In the genomic region with DNA sequence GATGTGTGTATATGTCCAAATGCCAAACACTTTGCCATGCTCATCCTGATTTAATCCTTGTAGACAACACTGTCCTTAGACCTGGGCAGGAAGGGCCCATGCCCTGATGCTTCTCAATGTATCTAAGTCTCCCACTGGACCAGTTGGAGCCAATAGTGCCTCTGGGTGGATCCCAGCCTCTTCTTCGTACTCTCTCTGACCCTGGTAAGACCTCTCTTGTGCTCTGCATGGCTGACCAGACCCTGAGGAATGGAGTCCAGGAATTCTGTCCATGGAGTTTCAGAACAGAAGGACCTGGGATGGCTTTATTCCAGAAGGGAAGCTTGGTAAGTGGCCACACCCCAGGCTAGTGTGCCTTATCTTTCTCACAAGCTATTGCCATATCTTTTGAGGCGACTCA, we compare ENCODE assay signal across 19 mouse cellular contexts.
DNase-seq lines count a peak whose midpoint lies in the region; ATAC-seq and TF ChIP-seq lines count a peak whose summit lies in the region.
"Had no signal": no experiment of that assay in that cellular context is flagged by ENCODE, and none has a peak within 500 bp of the region (broad histone marks: within the 10 kb centered on the region; RNA-seq: fewer than 3 reads in every experiment).

No protein-coding gene starts in this region.

- TF ChIP-seq EP300 in heart, adult 2 months (IDR thresholded peaks at IDR 0.05; ENCODE audit: insufficient read depth, low read depth, low read length), result no peak

- TF ChIP-seq POLR2A in heart, adult 2 months (IDR thresholded peaks at IDR 0.05; ENCODE audit: insufficient read depth, low read depth, low read length), result no peak
- TF ChIP-seq POLR2A in thymus, adult 2 months (IDR thresholded peaks at IDR 0.05; ENCODE audit: control insufficient read depth, extremely low read depth, insufficient read depth, low read length, poor library complexity), result no peak

- no peak overlapping the region for H3K4me2 ChIP-seq in lung, embryonic 15.5 days
- H3K4me2 ChIP-seq: forebrain, embryonic 13.5 days; hindbrain, embryonic 13.5 days; limb, embryonic 15.5 days; liver, embryonic 13.5 days; midbrain, embryonic 13.5 days; neural tube, embryonic 13.5 days had no signal

- ATAC-seq in lung, embryonic 15.5 days (ENCODE audit: borderline replicate concordance, extremely low read depth, low FRiP score, low TSS enrichment), result no peak
- ATAC-seq: intestine, embryonic 16.5 days; midbrain, embryonic 13.5 days had no signal

- peaks cover 8% of the 10 kb centered on the region for H3K79me2 ChIP-seq in heart, adult 2 months (replicated peaks; ENCODE audit: control insufficient read depth, insufficient read depth, low read length)

- peaks cover 23% of the 10 kb centered on the region for H3K36me3 ChIP-seq in heart, adult 2 months (ENCODE audit: control insufficient read depth, insufficient read depth, low read length)
- no peaks in the 10 kb centered on the region for H3K36me3 ChIP-seq in heart, embryonic 10.5 days
- H3K36me3 ChIP-seq in lung, embryonic 15.5 days, result no peaks in the 10 kb centered on the region
- no peaks in the 10 kb centered on the region for H3K36me3 ChIP-seq in thymus, adult 2 months (ENCODE audit: control insufficient read depth, insufficient read depth, low read length)
- H3K36me3 ChIP-seq: hindbrain, embryonic 13.5 days; limb, embryonic 10.5 days; limb, embryonic 15.5 days; liver, embryonic 13.5 days; midbrain, embryonic 13.5 days; neural tube, embryonic 13.5 days had no signal

- H3K27ac ChIP-seq in heart, adult 2 months, result peak overlapping the region; percentile 76
- no peak overlapping the region for H3K27ac ChIP-seq in heart, embryonic 10.5 days
- peak overlapping the region; percentile 60 for H3K27ac ChIP-seq in lung, embryonic 15.5 days
- no peak overlapping the region for H3K27ac ChIP-seq in thymus, adult 2 months (ENCODE audit: control insufficient read depth, insufficient read depth, low read length)
- H3K27ac ChIP-seq: hindbrain, embryonic 13.5 days; kidney, postnatal 0 days; limb, embryonic 10.5 days; liver, embryonic 13.5 days; macrophage; midbrain, embryonic 13.5 days; neural tube, embryonic 13.5 days had no signal

- H3K27me3 ChIP-seq in heart, adult 2 months (ENCODE audit: control insufficient read depth, insufficient read depth, low read length), result no peaks in the 10 kb centered on the region
- H3K27me3 ChIP-seq in heart, embryonic 10.5 days (ENCODE audit: insufficient read depth, poor library complexity, severe bottlenecking), result no peaks in the 10 kb centered on the region
- no peaks in the 10 kb centered on the region for H3K27me3 ChIP-seq in lung, embryonic 15.5 days
- no peaks in the 10 kb centered on the region for H3K27me3 ChIP-seq in thymus, adult 2 months (ENCODE audit: control insufficient read depth, insufficient read depth, low read length)
- H3K27me3 ChIP-seq: forebrain, embryonic 13.5 days; hindbrain, embryonic 13.5 days; limb, embryonic 15.5 days; liver, embryonic 13.5 days; midbrain, embryonic 13.5 days; neural tube, embryonic 13.5 days had no signal

- no peak overlapping the region for H3K4me3 ChIP-seq in heart, adult 2 months
- no peak overlapping the region for H3K4me3 ChIP-seq in heart, embryonic 10.5 days
- no peak overlapping the region for H3K4me3 ChIP-seq in lung, embryonic 15.5 days
- no peak overlapping the region for H3K4me3 ChIP-seq in thymus, adult 2 months (ENCODE audit: control insufficient read depth, insufficient read depth, low read length)
- H3K4me3 ChIP-seq: erythroblast, embryonic 14.5 days; forebrain, embryonic 13.5 days; hindbrain, embryonic 13.5 days; limb, embryonic 10.5 days; limb, embryonic 15.5 days; liver, embryonic 13.5 days; midbrain, embryonic 13.5 days; neural tube, embryonic 13.5 days had no signal

- intact Hi-C loops in heart, adult 2 months (cut with DNase I), result loop anchor here (5.0 kb wide), 1 partner anchor 35 kb away; no protein-coding TSS in a partner anchor

- H3K9me3 ChIP-seq in heart, embryonic 10.5 days, result no peaks in the 10 kb centered on the region
- no peaks in the 10 kb centered on the region for H3K9me3 ChIP-seq in lung, embryonic 15.5 days
- H3K9me3 ChIP-seq: forebrain, embryonic 13.5 days; hindbrain, embryonic 13.5 days; limb, embryonic 10.5 days; limb, embryonic 15.5 days; liver, embryonic 13.5 days; midbrain, embryonic 13.5 days; neural tube, embryonic 13.5 days had no signal

- peaks cover 30% of the 10 kb centered on the region for H3K4me1 ChIP-seq in heart, adult 2 months (ENCODE audit: control insufficient read depth, insufficient read depth, low read length)
- H3K4me1 ChIP-seq in heart, embryonic 10.5 days, result peaks cover 62% of the 10 kb centered on the region
- 0 out of 2 replicates have a peak, but pooled peaks cover 3% of the 10 kb centered on the region for H3K4me1 ChIP-seq in lung, embryonic 15.5 days
- peaks cover 10% of the 10 kb centered on the region for H3K4me1 ChIP-seq in thymus, adult 2 months (replicated peaks; ENCODE audit: control insufficient read depth, insufficient read depth, low read length)
- H3K4me1 ChIP-seq: forebrain, embryonic 13.5 days; limb, embryonic 15.5 days; neural tube, embryonic 13.5 days had no signal

- 35% methylated on average over 2 of the region's 2 CpGs for WGBS in heart, adult 2 months
- WGBS in heart, embryonic 10.5 days, result 37% methylated on average over 2 of the region's 2 CpGs
- 61% methylated on average over 2 of the region's 2 CpGs for WGBS in lung, embryonic 15.5 days
- 94% methylated on average over 2 of the region's 2 CpGs for WGBS in thymus, adult 2 months

- H3K9ac ChIP-seq in heart, adult 2 months (ENCODE audit: low read depth, low read length), result no peak overlapping the region
- H3K9ac ChIP-seq in lung, embryonic 15.5 days, result no peak overlapping the region
- H3K9ac ChIP-seq: forebrain, embryonic 13.5 days; hindbrain, embryonic 13.5 days; limb, embryonic 15.5 days; liver, embryonic 13.5 days; midbrain, embryonic 13.5 days; neural tube, embryonic 13.5 days had no signal

- DNase-seq in cerebellum, postnatal 14 days, result peak; percentile 24 to 51
- DNase-seq in cerebellum, postnatal 25 days, result no peak
- DNase-seq in heart, adult 2 months, result peak in 1 of 2 experiments; percentile 27
- DNase-seq in heart, embryonic 10.5 days (ENCODE audit: low spot score), result no peak
- no peak for DNase-seq in lung, postnatal 25 days (ENCODE audit: low spot score)
- DNase-seq in thymus, adult 2 months, result no peak
- DNase-seq: adrenal gland, postnatal 25 days; liver, embryonic 13.5 days had no signal

- TF ChIP-seq CTCF in heart, adult 2 months (IDR thresholded peaks at IDR 0.05), result no peak
- TF ChIP-seq CTCF in thymus, adult 2 months (IDR thresholded peaks at IDR 0.05; ENCODE audit: borderline replicate concordance, control insufficient read depth, extremely low read depth, insufficient read depth, low read length, poor library complexity), result no peak

Comparison
In these comparisons a context has a peak if more than half of its experiments do, and no peak if none do; other contexts are left out.
1. DNase-seq: peak in cerebellum, postnatal 14 days (2 of 2); none in cerebellum, postnatal 25 days (0 of 2), heart, embryonic 10.5 days (single experiment), lung, postnatal 25 days (single experiment) and thymus, adult 2 months (single experiment).
2. H3K27ac ChIP-seq: peak in heart, adult 2 months (single experiment) and lung, embryonic 15.5 days (single experiment); none in heart, embryonic 10.5 days (single experiment) and thymus, adult 2 months (single experiment).